Mouse (Mus musculus): Measurements from ENCODE around the gene Cd300lf.

The Cd300lf gene

DNA sequence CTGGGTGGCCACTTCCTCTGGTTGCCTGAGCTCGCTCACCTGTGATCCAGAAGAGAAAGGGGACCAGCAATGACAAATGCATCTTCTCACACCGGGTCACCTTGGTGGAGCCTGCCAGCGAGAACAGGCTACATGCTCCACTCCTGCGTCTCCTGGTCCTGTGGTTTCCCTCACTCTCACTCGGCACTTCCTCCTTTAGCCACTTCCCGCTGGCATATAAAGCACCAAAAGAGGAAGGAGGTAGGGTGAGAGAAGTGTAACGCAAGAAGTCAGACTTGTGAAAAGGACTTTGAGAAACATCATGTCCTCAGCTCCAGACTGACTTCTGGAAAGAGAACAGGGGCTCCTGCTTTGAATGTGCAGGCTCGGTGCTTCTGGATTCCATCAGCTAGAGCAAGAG lies at the start of gene Cd300lf:
Gene Cd300lf, minus strand, starts transcription at position 193 of the 400 bp plus-strand sequence.
- DNase-seq (ENCODE audit: low read depth in 1 of 2, low spot score in 2 of 2) = peak; percentile 58 to 65

GRCm38 (mm10) chr11:115181913-115182638 lies 48.3 kb upstream of the Cd300lf start:
- peak in 1 of 2 experiments; percentile 78 for DNase-seq (ENCODE audit: low read depth in 1 of 2, low spot score in 2 of 2)

DNA sequence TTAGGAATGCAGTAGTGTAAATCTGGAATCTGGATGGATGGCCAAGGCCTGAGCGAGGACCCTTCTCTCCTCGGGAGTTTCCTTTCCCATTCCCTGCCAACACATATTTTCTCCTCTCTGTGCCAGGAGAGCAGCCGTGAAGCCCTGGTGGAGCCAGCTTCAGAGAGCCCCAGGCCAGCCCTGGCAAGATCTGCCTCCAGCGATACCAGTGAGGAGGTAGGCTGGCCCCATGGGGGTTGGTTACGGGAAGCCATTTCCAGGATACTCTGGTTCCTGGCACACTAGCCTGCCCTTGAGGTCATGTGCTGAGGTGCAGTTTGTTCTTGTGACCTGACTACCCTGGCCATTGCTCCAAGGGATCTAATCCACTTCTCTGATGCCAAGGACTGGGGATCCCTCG lies 46.1 kb upstream of the Cd300lf start:
- no peak for DNase-seq (ENCODE audit: low read depth in 1 of 2, low spot score in 2 of 2)

DNA sequence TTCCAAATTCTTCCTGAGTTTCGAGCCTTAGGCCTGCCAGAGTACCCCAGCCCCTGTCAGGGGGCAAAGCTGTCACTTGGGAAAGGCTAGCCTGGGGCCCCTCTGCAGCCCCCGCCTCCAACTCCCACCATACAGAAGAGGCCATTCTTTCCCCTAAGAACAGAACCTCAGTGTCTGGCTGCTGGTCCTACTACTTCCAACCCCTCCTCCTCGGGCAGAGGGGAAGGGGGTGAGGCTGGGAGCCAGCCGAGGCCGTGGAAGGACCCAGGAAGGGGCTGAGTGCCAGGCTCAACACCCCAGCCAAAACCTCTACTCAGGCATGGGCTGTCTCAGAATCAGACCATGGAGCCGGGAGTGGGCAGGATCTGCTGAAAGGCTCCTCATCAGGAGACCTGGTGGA lies 45.4 kb upstream of the Cd300lf start:
- DNase-seq (ENCODE audit: low read depth in 1 of 2, low spot score in 2 of 2) = no peak

GRCm38 (mm10) chr11:115178766-115179165 lies 45.0 kb upstream of the Cd300lf start:
- DNase-seq (ENCODE audit: low read depth in 1 of 2, low spot score in 2 of 2) = no peak

DNA sequence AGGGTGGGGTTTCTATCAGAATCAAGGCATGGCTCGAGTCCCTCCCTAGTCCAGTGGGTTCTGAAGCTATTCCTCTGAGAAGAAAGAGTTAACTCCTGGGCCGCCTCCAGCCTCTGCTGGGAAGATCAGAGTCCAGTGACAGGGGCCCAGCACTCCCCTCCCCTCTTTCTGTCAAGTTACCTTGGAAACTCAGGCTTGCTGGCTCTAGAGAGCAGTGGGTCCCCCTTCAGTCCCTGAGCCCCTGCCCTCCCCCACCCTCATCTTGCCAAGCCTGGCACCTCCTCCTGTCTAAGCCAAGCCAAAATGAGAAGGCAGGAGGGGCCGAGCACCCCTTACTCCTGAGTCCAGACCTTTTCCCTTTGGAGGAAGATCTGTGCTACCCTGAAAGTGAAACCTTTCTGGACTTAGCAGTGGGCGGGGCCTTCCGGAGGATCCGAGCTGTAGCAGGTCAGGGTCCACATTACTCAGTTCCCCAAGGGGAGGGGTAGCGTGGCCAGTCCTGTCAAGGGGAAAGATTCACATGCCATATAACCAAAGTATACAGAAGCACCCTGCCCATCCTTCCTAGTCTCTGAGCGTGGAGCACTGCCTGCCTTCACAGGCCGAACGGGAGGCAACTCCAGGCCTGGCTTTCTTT lies 43.9 kb upstream of the Cd300lf start:
- no peak for DNase-seq (ENCODE audit: low read depth in 1 of 2, low spot score in 2 of 2)

DNA sequence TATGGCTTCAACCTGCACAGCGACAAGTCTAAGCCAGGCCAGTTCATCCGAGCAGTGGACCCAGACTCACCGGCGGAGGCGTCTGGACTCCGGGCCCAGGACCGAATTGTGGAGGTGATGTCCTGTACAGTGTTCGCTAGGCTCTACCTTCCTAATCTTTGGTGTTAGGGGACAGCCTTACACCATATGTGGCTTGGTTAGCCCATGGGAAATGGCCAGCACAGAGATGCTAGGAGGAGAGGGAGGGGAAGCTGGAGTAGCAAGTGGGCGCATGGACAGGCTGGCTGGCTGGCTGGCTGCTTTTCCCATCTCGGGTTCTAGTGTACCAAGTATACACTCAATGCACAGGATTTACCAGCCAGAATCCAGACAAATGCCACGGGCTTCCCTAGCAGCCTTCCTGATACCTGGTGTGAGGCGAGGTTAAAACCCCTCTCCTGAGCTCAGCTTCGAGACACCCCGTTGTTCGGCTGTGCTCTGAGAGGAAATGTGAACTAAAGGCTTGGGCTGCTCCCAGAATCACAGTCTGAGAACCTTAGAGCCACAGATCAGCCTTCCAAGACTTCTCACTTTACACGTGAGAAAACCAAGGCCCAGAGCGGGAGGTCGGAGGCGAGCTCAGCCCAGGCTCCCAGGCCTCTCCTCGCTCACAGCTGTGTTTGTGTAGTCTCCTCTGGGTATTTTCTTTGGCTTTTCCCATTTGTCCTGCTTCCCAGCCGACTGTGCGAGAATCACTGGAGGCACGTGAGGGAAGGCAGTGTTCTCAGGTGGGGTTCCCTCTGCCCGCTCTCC lies 42.8 kb upstream of the Cd300lf start:
- DNase-seq (ENCODE audit: low read depth in 1 of 2, low spot score in 2 of 2) = no peak

DNA sequence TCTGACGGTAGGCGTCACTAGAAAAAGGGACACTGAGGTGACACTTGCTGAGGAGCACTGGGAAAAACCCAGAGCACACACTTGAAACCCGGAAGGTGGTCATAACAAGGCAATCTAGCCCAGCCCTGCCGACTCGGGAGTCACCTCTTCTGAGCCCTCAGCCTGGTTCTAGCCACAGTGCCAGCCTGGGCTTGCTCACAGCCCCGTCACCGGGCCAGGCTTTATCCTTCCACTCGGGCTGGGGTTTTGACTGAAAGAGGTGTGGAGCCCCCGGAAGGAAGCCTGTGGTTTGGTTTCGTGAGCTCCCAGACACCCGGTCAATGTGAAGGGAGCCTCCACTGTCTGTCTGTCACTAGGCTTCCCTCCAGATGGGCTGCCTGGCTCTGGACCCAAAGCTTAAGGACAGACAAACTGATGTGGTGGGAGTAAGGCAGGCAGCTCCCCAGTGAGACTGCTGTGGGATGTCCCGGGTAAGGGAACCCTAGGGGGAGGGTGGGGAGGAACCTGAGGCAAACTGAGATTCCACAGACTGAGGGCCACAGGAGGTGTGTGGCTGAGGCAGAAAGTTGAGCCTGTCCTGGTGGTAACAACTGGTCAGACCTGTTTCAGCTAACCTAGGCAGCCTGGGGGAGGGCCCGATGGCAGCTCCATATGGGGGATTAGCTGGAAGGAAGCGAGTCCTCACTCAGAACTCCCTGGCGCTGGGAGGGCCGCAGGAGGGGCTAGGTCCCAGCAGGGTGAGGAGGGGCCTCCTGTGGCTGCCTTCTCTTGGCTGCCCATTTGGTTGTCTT lies 40.0 kb upstream of the Cd300lf start:
- no peak for DNase-seq (ENCODE audit: low read depth in 1 of 2, low spot score in 2 of 2)

- DNase-seq (ENCODE audit: low read depth in 1 of 2, low spot score in 2 of 2) = no peak
These were observed 39.1 kb upstream of the Cd300lf start for GRCm38 (mm10) chr11:115172825-115173287.

DNA sequence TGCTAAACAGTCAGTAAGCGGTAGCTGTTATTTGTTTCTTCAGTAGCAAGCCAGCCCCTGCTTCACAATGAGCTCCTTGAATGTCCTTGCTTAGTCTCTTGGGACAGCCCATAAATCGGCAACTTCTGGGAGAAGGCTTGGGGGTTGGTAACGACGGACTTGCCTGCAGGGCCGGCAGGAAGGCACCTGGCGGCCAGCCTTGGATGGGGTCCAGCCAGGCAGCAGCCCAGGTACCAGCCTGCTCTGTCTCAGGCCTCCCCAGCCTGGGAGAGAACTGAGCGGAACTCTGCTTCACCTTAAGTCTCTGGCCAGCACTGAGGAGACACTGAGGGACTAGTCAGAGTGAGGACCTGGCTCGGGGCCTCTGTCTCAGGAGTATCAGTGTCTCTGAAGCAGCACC lies 37.3 kb upstream of the Cd300lf start:
- no peak for DNase-seq (ENCODE audit: low read depth in 1 of 2, low spot score in 2 of 2)

GRCm38 (mm10) chr11:115169430-115169829 lies 35.6 kb upstream of the Cd300lf start:
- DNase-seq (ENCODE audit: low read depth in 1 of 2, low spot score in 2 of 2) = no peak

GRCm38 (mm10) chr11:115167631-115168249 lies 33.9 kb upstream of the Cd300lf start:
- no peak for DNase-seq (ENCODE audit: low read depth in 1 of 2, low spot score in 2 of 2)

- no peak for DNase-seq (ENCODE audit: low read depth in 1 of 2, low spot score in 2 of 2)
These were observed 33.0 kb upstream of the Cd300lf start for GRCm38 (mm10) chr11:115166776-115167175.

DNA sequence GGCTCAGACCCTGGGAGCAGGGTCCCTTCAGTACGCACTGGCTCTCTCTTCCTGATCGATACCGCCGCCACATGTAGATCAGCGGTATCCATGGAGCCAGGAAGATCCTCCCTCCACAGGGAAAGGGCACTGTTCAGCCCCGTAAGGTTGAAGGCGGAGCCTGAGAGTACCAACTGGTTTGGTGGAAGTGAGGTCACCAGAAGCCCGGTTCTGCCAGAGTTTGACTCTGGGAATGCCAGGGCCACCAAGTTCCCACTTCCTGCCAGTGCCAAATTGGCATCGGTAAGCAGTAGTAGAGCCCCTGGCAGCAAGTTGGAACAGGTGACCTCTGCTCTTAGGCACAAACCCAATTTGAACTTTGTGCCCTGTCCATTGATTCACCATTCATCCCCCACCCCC lies 31.2 kb upstream of the Cd300lf start:
- no peak for DNase-seq (ENCODE audit: low read depth in 1 of 2, low spot score in 2 of 2)

DNA sequence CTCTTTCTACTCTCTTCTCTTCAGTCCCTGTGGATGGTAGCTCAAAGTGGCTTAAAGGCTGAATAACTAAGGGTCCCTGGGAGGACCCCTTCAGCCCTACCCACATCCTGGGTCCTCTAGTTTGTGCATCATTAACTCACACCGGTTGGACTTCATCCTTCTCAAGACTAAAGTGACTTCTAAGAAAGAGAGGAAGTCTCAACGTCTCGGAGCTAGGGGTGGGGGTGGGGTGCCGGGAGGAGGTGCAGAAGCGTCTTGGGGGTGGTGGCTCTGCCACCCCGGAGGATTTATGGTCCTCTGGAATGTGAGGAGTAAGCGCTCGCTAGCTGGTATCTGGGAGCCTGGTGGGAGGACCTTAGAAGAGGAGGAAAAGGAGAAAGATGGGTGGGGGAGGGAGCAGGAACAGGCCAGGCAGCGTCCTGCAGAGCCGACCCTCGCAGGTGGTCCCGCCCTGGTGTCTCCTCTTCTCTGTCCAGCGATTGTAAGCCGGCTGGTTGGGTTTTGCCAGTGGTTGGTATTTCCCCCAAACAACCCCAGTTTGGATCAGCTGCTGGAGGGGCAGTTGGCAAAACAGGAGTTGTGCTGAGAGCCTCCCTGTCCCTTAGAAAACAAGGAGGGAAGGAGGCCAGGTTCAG lies 30.7 kb upstream of the Cd300lf start:
- DNase-seq (ENCODE audit: low read depth in 1 of 2, low spot score in 2 of 2) = no peak

- DNase-seq (ENCODE audit: low read depth in 1 of 2, low spot score in 2 of 2) = no peak
These were observed 29.9 kb upstream of the Cd300lf start for GRCm38 (mm10) chr11:115163568-115164150.

DNA sequence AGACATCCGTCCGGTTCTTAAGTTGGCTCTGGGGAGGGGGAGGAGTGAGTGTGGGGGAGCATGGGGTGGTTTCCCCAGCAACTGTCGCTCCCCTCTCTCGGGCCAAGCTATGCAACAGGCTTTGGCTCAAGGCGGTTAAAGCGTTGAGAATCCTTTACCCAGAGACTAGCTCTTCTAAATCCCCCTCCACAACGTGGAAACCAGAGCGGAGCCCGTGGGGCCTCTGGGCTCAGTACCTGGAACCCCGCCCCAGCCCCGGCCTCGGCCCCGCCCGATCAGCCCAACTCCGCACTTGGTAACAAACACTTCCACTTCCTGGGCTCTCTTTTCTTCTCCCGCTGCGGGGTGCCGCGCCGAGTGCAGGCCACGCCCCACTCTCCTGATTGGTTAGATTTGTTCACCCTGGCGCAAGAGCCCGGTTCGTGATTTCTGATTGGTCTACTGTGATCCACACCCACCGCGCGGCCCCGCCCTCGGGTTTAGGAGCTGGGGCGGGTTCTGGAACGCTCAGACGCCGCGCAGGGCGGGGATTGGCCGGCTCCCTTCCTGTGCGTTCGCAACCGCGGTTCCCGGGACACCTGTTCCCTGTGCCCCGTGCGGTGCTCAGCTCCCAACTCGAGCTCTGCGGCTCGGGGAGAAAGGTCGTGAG lies 29.2 kb upstream of the Cd300lf start, which contains the start of gene Slc9a3r1:
Gene Slc9a3r1, plus strand, starts transcription at position 510 of the 649 bp plus-strand sequence.
- peak; percentile 98 for DNase-seq (ENCODE audit: low read depth in 1 of 2, low spot score in 2 of 2)

GRCm38 (mm10) chr11:115162205-115162601 lies 28.4 kb upstream of the Cd300lf start:
- DNase-seq (ENCODE audit: low read depth in 1 of 2, low spot score in 2 of 2) = no peak

GRCm38 (mm10) chr11:115161578-115162204 lies 27.9 kb upstream of the Cd300lf start:
- DNase-seq (ENCODE audit: low read depth in 1 of 2, low spot score in 2 of 2) = no peak
